Mouse (Mus musculus) spleen, adult 2 months (tissue): ENCODE data around the gene Rrm1.

ENCODE experiments used
- CTCF ChIP-seq: fragments of 200-500 bp; IDR thresholded peaks from 2 replicates; pipeline ENCODE4 v1.5.1; 2011; ENCODE audit warnings: mild to moderate bottlenecking, inconsistent platforms; ENCODE audit not compliant: insufficient read depth, insufficient read length, insufficient replicate concordance; ENCODE audit errors: extremely low read depth
- POLR2A ChIP-seq: fragments of 200-500 bp; IDR thresholded peaks from 2 replicates; pipeline ENCODE4 v1.6.1; 2011; ENCODE audit warnings: low read depth, low read length, inconsistent platforms

DNA sequence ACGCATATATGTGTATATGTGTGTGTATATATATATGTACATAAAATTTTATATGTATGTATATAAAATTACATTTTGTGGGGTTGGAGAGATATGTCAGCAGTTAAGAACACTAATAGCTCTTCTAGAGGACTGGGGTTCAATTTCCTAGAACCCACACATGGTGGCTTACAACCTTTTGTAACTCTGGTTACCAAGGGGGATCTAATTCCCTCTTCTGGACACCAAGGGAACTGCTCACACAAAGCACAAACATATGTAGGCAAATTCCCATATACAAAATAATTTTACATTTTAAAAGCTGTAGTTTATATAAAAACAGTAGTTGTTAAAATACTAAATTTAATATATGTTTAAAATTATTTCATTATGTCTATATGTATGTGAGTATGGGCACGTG lies 37.4 kb upstream of the Rrm1 start:
- TF ChIP-seq CTCF: no peak
- no peak for TF ChIP-seq POLR2A
